ENCODE assay signal across 10 mouse cellular contexts in the genomic region with DNA sequence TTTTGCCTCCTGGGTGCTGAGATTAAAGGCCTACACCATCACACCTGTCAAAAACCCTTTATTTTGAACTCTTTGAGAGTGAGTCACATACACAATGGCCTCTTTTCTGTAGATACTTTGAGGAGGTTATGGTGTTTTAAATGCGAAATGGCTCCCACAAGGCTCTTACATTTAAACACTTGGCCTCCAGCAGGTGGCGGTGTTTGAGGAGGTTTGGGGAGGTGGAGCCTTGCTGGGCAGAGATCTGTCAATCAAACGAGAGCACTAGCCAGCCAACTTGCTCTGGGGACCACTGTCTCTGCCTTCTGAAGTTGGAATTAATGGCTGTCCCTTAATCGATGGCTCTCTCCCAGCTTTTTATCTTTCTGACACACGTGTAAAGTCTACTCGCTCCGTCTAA.
A peak's percentile ranks its signal among the peaks of the same experiment; 100 is the strongest.
DNase-seq lines count a peak whose midpoint lies in the region; ATAC-seq lines count a peak whose summit lies in the region.
"Had no signal": no experiment of that assay in that cellular context is flagged by ENCODE, and none has a peak within 500 bp of the region (broad histone marks: within the 10 kb centered on the region; RNA-seq: fewer than 3 reads in every experiment).

No protein-coding gene starts in this region.

- peak; percentile 52 for DNase-seq in forebrain, embryonic 14.5 days (ENCODE audit: low spot score)
- peak; percentile 45 for DNase-seq in midbrain, embryonic 10.5 days (ENCODE audit: low spot score)
- peak; percentile 6 for DNase-seq in c-Kit-positive CD71-negative TER-119-negative erythroid progenitor cells, embryonic 14.5 days (ENCODE audit: low read depth)
- DNase-seq in retina, postnatal 1 day: peak; percentile 74
- no peak for DNase-seq in urinary bladder, postnatal 10 days (ENCODE audit: low spot score)

- no peaks in the 10 kb centered on the region for H3K36me3 ChIP-seq in forebrain, embryonic 14.5 days (ENCODE audit: control insufficient read depth, insufficient read depth, low read length)
- H3K36me3 ChIP-seq in forebrain, embryonic 13.5 days (ENCODE audit: poor library complexity, severe bottlenecking): no peaks in the 10 kb centered on the region
- H3K36me3 ChIP-seq in midbrain, embryonic 10.5 days: no peaks in the 10 kb centered on the region
- H3K36me3 ChIP-seq in midbrain, embryonic 13.5 days: no peaks in the 10 kb centered on the region
- H3K36me3 ChIP-seq in intestine, embryonic 15.5 days: no peaks in the 10 kb centered on the region
- H3K36me3 ChIP-seq: lung, embryonic 15.5 days had no signal

- no peak overlapping the region for H3K9ac ChIP-seq in forebrain, embryonic 14.5 days (ENCODE audit: low read length)
- H3K9ac ChIP-seq in forebrain, embryonic 13.5 days: no peak overlapping the region
- H3K9ac ChIP-seq in midbrain, embryonic 13.5 days (replicated peaks): no peak overlapping the region
- H3K9ac ChIP-seq in intestine, embryonic 15.5 days: no peak overlapping the region
- H3K9ac ChIP-seq: lung, embryonic 15.5 days had no signal

- WGBS in forebrain, embryonic 14.5 days: 61% methylated on average over 7 of the region's 7 CpGs
- WGBS in forebrain, embryonic 13.5 days: 64% methylated on average over 7 of the region's 7 CpGs
- WGBS in midbrain, embryonic 10.5 days: 62% methylated on average over 7 of the region's 7 CpGs
- WGBS in midbrain, embryonic 13.5 days: 63% methylated on average over 7 of the region's 7 CpGs
- WGBS in intestine, embryonic 15.5 days: 63% methylated on average over 7 of the region's 7 CpGs

- H3K4me2 ChIP-seq in forebrain, embryonic 14.5 days (ENCODE audit: low read length): no peak overlapping the region
- no peak overlapping the region for H3K4me2 ChIP-seq in forebrain, embryonic 13.5 days
- no peak overlapping the region for H3K4me2 ChIP-seq in midbrain, embryonic 13.5 days (replicated peaks)
- no peak overlapping the region for H3K4me2 ChIP-seq in intestine, embryonic 15.5 days (replicated peaks)
- H3K4me2 ChIP-seq: lung, embryonic 15.5 days had no signal

- H3K27me3 ChIP-seq in forebrain, embryonic 14.5 days (replicated peaks; ENCODE audit: control insufficient read depth, insufficient read depth, low read length): no peaks in the 10 kb centered on the region
- no peaks in the 10 kb centered on the region for H3K27me3 ChIP-seq in forebrain, embryonic 13.5 days
- H3K27me3 ChIP-seq in midbrain, embryonic 10.5 days (ENCODE audit: low read depth, poor library complexity, severe bottlenecking): no peaks in the 10 kb centered on the region
- H3K27me3 ChIP-seq in midbrain, embryonic 13.5 days: no peaks in the 10 kb centered on the region
- no peaks in the 10 kb centered on the region for H3K27me3 ChIP-seq in intestine, embryonic 15.5 days (replicated peaks)
- H3K27me3 ChIP-seq: CH12.LX; lung, embryonic 15.5 days had no signal

- H3K4me3 ChIP-seq in forebrain, embryonic 14.5 days (ENCODE audit: low read depth, low read length): no peak overlapping the region
- H3K4me3 ChIP-seq in forebrain, embryonic 13.5 days: no peak overlapping the region
- H3K4me3 ChIP-seq in midbrain, embryonic 10.5 days: no peak overlapping the region
- H3K4me3 ChIP-seq in midbrain, embryonic 13.5 days (replicated peaks): no peak overlapping the region
- no peak overlapping the region for H3K4me3 ChIP-seq in intestine, embryonic 15.5 days (replicated peaks)
- H3K4me3 ChIP-seq: lung, embryonic 15.5 days had no signal

- H3K27ac ChIP-seq in forebrain, embryonic 14.5 days (ENCODE audit: low read depth, low read length): no peak overlapping the region
- no peak overlapping the region for H3K27ac ChIP-seq in forebrain, embryonic 13.5 days
- H3K27ac ChIP-seq in midbrain, embryonic 10.5 days (replicated peaks): no peak overlapping the region
- no peak overlapping the region for H3K27ac ChIP-seq in midbrain, embryonic 13.5 days
- no peak overlapping the region for H3K27ac ChIP-seq in intestine, embryonic 15.5 days
- H3K27ac ChIP-seq: lung, embryonic 15.5 days had no signal

- H3K4me1 ChIP-seq in forebrain, embryonic 14.5 days (ENCODE audit: control insufficient read depth, insufficient read depth, low read length): no peaks in the 10 kb centered on the region
- no peaks in the 10 kb centered on the region for H3K4me1 ChIP-seq in forebrain, embryonic 13.5 days
- no peaks in the 10 kb centered on the region for H3K4me1 ChIP-seq in midbrain, embryonic 10.5 days
- peaks cover 4% of the 10 kb centered on the region for H3K4me1 ChIP-seq in midbrain, embryonic 13.5 days (replicated peaks)
- no peaks in the 10 kb centered on the region for H3K4me1 ChIP-seq in intestine, embryonic 15.5 days (replicated peaks)
- H3K4me1 ChIP-seq: lung, embryonic 15.5 days had no signal

- no peak for ATAC-seq in forebrain, embryonic 14.5 days
- ATAC-seq in forebrain, embryonic 13.5 days: no peak
- ATAC-seq in midbrain, embryonic 13.5 days: no peak
- no peak for ATAC-seq in intestine, embryonic 15.5 days

- 0 out of 2 replicates have a peak, but pooled peaks cover 4% of the 10 kb centered on the region for H3K9me3 ChIP-seq in forebrain, embryonic 14.5 days (replicated peaks; ENCODE audit: control insufficient read depth, low read length)
- no peaks in the 10 kb centered on the region; the same call in 1 of the 2 replicates for H3K9me3 ChIP-seq in forebrain, embryonic 13.5 days (replicated peaks)
- H3K9me3 ChIP-seq in midbrain, embryonic 10.5 days (replicated peaks): peaks cover 8% of the 10 kb centered on the region; the same call in 1 of the 2 replicates
- H3K9me3 ChIP-seq in midbrain, embryonic 13.5 days: no peaks in the 10 kb centered on the region
- no peaks in the 10 kb centered on the region for H3K9me3 ChIP-seq in intestine, embryonic 15.5 days
- H3K9me3 ChIP-seq: lung, embryonic 15.5 days had no signal
